Mouse (Mus musculus) neural tube, embryonic 14.5 days (tissue): Measurements from ENCODE around the gene Majin. TPM values are rescaled to one million over a fixed set of nuclear protein-coding genes. Genes with fewer than 3 reads are reported as not detected.

Experiments used
- ATAC-seq: fragments of 200-750 bp; cut with Nextera tagmentation; 2 replicates; pipeline ENCODE4 v1.8.0; 2017; ENCODE audit warnings: low read depth, mild to moderate bottlenecking, moderate TSS enrichment, moderate library complexity
- H3K27ac ChIP-seq: fragments of 300-500 bp; sonication (generic); 2 replicates; pipeline ENCODE4 v1.5.1; 2014; ENCODE audit warnings: low read depth, mild to moderate bottlenecking, control low read depth, low read length, moderate library complexity, mixed read lengths
- H3K27me3 ChIP-seq: fragments of 300-500 bp; sonication (generic); 2 replicates; pipeline ENCODE4 v1.6.1; 2014; ENCODE audit warnings: low read length; ENCODE audit not compliant: control insufficient read depth, insufficient read depth
- H3K36me3 ChIP-seq: fragments of 300-500 bp; sonication (generic); 2 replicates; pipeline ENCODE4 v1.6.1; 2014; ENCODE audit warnings: low read length, mixed read lengths; ENCODE audit not compliant: control insufficient read depth, insufficient read depth
- H3K4me1 ChIP-seq: fragments of 300-500 bp; sonication (generic); 2 replicates; pipeline ENCODE4 v1.6.1; 2014; ENCODE audit warnings: low read length; ENCODE audit not compliant: control insufficient read depth, insufficient read depth
- H3K4me2 ChIP-seq: fragments of 300-500 bp; sonication (generic); 2 replicates; pipeline ENCODE4 v1.6.1; 2014; ENCODE audit warnings: mild to moderate bottlenecking, low read depth, low read length, control low read depth
- H3K4me3 ChIP-seq: fragments of 300-500 bp; sonication (generic); 2 replicates; pipeline ENCODE4 v1.5.1; 2014; ENCODE audit warnings: low read depth, low read length, control low read depth, mixed read lengths
- H3K9ac ChIP-seq: fragments of 300-500 bp; sonication (generic); replicated peaks from 2 replicates; pipeline ENCODE4 v1.6.1; 2014; ENCODE audit warnings: low read depth, mild to moderate bottlenecking, control low read depth, low read length, mixed read lengths
- H3K9me3 ChIP-seq: fragments of 300-500 bp; sonication (generic); 2 replicates; pipeline ENCODE4 v1.6.1; 2016; ENCODE audit warnings: low read length; ENCODE audit not compliant: control insufficient read depth
- WGBS: fragments of 180-500 bp; shearing (Covaris S2); extraction: QIAGEN DNeasy Blood & Tissue Kit; methylation state at CpG from one replicate; pipeline ENCODE4 v1.1.7; 2014; 5-methylcytosine and 5-hydroxymethylcytosine counted together
- polyA plus RNA-seq: library from polyadenylated mRNA; unstranded; fragments of >200 nt; fragmentation: Nextera tagmentation; extraction: Ambion mirVana; gene quantifications from 2 replicates; pipeline ENCODE4 v1.2.1, GENCODE M21; 2014

Majin gene
- polyA plus RNA-seq, 1 experiment from 2014 or later, result 0.21 TPM

DNA sequence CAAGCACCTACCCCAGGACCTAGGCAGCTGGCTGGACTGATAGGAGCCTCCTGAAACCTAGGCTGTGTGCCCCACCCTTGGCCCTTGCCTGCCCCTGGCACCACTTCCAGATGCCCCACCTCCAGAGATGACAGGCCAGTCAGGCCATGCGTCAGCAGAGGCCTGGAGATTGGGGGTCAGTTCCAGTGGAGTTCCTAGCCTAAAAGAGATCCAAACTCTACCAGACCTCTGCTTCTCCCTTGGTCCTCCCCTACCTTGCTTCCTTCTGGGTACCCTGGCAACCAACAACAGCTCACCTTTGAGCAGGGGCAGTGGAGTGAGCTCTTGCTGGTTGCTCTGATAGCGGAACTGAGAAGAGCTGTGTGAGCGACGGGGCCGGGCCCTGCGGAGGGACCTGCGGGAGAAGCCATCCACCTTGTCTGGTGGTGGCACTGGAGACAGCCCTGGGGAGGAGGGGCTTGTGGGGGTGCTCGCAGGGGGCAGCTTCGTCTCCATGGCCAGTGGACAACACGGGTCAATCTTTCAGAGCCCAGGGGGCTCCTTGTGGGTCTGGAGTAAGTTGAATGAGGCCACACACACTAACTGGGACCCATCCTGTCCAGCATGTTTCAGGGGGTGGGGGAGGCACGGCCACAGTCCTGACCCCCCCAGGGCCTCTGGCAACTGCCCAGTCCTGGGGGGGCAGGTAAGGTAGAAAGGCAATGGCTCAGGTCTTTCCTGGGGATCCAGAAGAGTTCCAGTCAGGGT, 50.3 kb downstream of the Majin start:
- ATAC-seq, result no peak
- WGBS, result 65% methylated on average over 11 of the region's 11 CpGs

DNA sequence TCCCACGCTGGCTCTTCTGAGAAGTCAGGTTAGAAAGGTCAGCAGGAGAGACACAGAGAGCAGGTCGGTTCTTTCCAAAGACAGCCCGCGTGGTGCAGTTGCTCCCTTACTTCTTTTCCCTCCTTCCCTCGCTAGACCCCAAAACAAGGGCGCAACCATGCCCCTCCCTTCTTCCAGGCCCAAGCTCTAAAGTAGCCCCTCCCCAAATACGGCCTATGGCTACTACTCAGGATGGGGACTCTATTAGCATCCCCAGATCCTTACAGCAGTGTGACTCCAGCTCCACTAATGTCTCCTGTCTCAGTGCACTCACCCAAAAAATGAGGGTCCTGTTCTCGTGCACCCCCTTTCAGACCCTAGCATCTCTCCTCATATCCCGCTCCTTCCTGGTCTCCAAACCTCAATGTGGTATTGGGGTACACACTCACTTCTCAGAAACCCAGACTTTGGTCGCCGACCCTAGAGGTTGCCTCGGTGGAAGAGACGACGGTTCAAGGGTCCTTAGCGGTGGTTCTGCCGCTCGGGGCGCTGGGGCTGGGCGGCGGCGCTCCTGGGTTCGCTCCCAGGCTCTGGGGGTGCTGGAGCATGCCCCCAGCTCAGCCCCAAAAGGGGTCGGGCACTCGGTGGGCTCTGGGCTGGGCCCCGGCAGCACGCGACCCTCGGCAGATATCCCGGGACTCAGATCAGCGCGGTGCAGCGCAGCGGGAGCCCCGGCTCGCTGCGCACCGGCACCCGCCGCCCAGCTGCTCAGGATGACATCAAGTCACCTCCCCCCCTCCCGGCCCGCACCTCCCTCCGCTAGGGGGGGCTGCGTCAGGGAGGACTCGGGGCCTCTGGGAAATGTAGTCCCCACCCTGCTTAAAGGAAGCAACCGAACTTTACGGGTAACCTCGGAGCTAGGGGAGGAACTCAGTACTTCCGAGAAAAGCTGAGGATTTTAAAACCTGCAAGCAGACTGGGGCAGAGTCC, 51.2 kb downstream of the Majin start, which contains the start of gene Ppp2r5b:
TSS of gene Ppp2r5b (minus strand) at position 789 of the 969 bp plus-strand sequence.
- H3K9ac ChIP-seq, result peak within 1 kb of the TSS; percentile 87
- H3K9me3 ChIP-seq, result no peaks in the 10 kb centered on the region
- peak within 1 kb of the TSS; percentile 84 for H3K4me2 ChIP-seq
- ATAC-seq, result peak; percentile 93
- H3K4me3 ChIP-seq, result peak within 1 kb of the TSS; percentile 81
- WGBS, result 1% methylated on average over 48 of the region's 48 CpGs
- H3K27me3 ChIP-seq, result no peaks in the 10 kb centered on the region
- H3K4me1 ChIP-seq, result peaks cover 10% of the 10 kb centered on the region
- peaks cover 19% of the 10 kb centered on the region for H3K36me3 ChIP-seq
- peak within 1 kb of the TSS; percentile 90 for H3K27ac ChIP-seq

More for the DNA sequence above, 50.3 kb downstream of the Majin start:
- H3K4me1 ChIP-seq, result peaks cover 10% of the 10 kb centered on the region
- no peaks in the 10 kb centered on the region for H3K9me3 ChIP-seq
- peak overlapping the region; percentile 81 for H3K4me3 ChIP-seq
- no peak overlapping the region for H3K27ac ChIP-seq
- peak overlapping the region; percentile 84 for H3K4me2 ChIP-seq
- peaks cover 28% of the 10 kb centered on the region for H3K36me3 ChIP-seq
- H3K9ac ChIP-seq, result peak overlapping the region; percentile 87
- no peaks in the 10 kb centered on the region for H3K27me3 ChIP-seq

GRCm38 (mm10) chr19:6236053-6236441, 51.9 kb downstream of the Majin start:
- peak; percentile 88 for ATAC-seq
- peak overlapping the region; percentile 90 for H3K27ac ChIP-seq
- no peaks in the 10 kb centered on the region for H3K27me3 ChIP-seq

GRCm38 (mm10) chr19:6236842-6237241, 52.7 kb downstream of the Majin start:
- no peaks in the 10 kb centered on the region for H3K27me3 ChIP-seq
- H3K4me3 ChIP-seq, result no peak overlapping the region
- no peak for ATAC-seq
- H3K36me3 ChIP-seq, result peaks cover 13% of the 10 kb centered on the region
- H3K9me3 ChIP-seq, result no peaks in the 10 kb centered on the region
- peaks cover 10% of the 10 kb centered on the region for H3K4me1 ChIP-seq
- WGBS, result 72% methylated on average over 7 of the region's 7 CpGs
- no peak overlapping the region for H3K9ac ChIP-seq
- H3K27ac ChIP-seq, result no peak overlapping the region
- H3K4me2 ChIP-seq, result no peak overlapping the region

More at GRCm38 (mm10) chr19:6236053-6236441, 51.9 kb downstream of the Majin start:
- Histone ChIP-seq H3K9me3 (no peaks in the 10 kb centered on the region), H3K4me3 (peak overlapping the region; percentile 81), H3K36me3 (peaks cover 15% of the 10 kb centered on the region), H3K4me2 (peak overlapping the region; percentile 84), H3K4me1 (peaks cover 10% of the 10 kb centered on the region), H3K9ac (peak overlapping the region; percentile 56)
- 1% methylated on average over 9 of the region's 9 CpGs for whole genome bisulfite sequencing

DNA sequence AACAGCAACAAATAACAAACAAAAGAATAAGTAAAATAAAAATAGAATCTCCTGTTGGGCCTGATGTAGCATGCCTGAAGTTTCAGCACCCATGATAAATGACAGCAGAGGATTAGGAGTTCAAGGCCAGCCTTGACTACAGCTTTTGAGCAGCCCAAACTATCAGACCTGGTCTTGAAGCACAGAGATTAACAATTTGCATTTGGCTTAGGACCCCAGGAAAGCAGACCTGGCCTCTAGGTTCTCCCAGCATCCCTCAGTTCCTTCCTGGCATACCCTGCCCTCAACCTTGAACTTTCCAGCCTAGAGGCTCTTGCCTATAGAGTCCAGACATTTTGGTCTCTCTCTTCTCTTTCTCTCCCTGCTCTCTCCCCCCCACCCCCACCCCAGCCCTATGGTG, 54.6 kb downstream of the Majin start:
- Histone ChIP-seq H3K9me3 (no peaks in the 10 kb centered on the region), H3K4me1 (peaks cover 20% of the 10 kb centered on the region), H3K9ac (no peak overlapping the region), H3K27me3 (no peaks in the 10 kb centered on the region), H3K27ac (no peak overlapping the region), H3K4me3 (no peak overlapping the region), H3K4me2 (no peak overlapping the region), H3K36me3 (peaks cover 3% of the 10 kb centered on the region; the same call in 1 of the 2 replicates)
- no peak for ATAC-seq

DNA sequence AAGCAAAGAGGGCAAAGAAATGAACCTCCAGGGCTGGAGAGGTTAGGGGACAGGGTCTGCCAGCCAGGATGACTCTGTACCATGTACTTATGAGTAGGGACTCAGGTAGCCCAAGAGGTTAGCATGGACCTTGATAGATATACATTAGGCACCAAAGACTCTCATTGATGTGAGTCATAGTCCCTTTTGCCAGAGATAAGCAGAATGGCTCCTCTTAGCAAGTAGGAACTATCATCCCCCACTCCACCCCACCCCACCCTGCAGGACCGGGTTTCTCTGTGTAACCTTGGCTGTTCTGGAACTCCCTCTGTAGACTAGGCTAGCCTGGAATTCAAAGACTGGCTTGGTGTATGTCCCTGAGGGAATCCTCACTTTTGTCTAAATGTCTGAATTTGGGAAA, 55.9 kb downstream of the Majin start:
- WGBS, result 67% methylated on average over 1 of the region's 1 CpGs
- H3K27me3 ChIP-seq, result no peaks in the 10 kb centered on the region
- H3K9me3 ChIP-seq, result no peaks in the 10 kb centered on the region
- H3K4me1 ChIP-seq, result peaks cover 9% of the 10 kb centered on the region
- H3K4me3 ChIP-seq, result no peak overlapping the region
- peaks cover 12% of the 10 kb centered on the region; the same call in 1 of the 2 replicates for H3K36me3 ChIP-seq
- no peak for ATAC-seq
- no peak overlapping the region for H3K27ac ChIP-seq
- no peak overlapping the region for H3K9ac ChIP-seq
- H3K4me2 ChIP-seq, result no peak overlapping the region

DNA sequence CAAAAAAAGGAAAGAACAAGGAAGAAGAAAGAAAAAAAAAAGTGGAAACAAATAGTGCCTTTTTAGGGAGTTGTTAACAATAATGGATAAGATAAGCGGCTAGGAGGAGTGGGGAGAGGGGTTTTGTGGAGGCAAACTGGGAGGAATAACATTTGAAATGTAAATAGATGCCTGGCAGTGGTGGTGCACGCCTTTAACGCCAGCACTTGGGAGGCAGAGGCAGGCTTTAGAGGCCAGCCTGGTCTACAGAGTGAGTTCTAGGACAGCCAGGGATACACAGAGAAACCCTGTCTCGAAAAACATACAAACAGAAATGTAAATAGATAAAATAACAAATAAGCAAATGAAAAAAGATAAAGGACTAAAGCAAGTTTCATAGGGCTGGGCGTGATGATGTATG, 56.5 kb downstream of the Majin start:
- ATAC-seq, result no peak
- Histone ChIP-seq H3K36me3 (peaks cover 12% of the 10 kb centered on the region; the same call in 1 of the 2 replicates), H3K4me2 (no peak overlapping the region), H3K9ac (no peak overlapping the region), H3K27me3 (no peaks in the 10 kb centered on the region), H3K4me1 (peaks cover 9% of the 10 kb centered on the region), H3K27ac (no peak overlapping the region), H3K9me3 (no peaks in the 10 kb centered on the region), H3K4me3 (no peak overlapping the region)
- 40% methylated on average over 5 of the region's 5 CpGs for WGBS

- WGBS, result under 1% methylated on average over 55 of the region's 55 CpGs
- peak; percentile 94 for ATAC-seq
These were observed 57.3 kb downstream of the Majin start, which contains the start of gene Atg2a for GRCm38 (mm10) chr19:6241274-6242107. Atg2a (plus strand) TSS chr19:6241668.

More at GRCm38 (mm10) chr19:6241274-6242107, 57.3 kb downstream of the Majin start, which contains the start of gene Atg2a:
- H3K4me3 ChIP-seq, result peak within 1 kb of the TSS; percentile 48
- H3K27ac ChIP-seq, result no peak within 1 kb of the TSS
- H3K4me2 ChIP-seq, result peak within 1 kb of the TSS; percentile 91
- peaks cover 18% of the 10 kb centered on the region for H3K36me3 ChIP-seq
- no peaks in the 10 kb centered on the region for H3K9me3 ChIP-seq
- H3K9ac ChIP-seq, result peak within 1 kb of the TSS; percentile 71
- no peaks in the 10 kb centered on the region for H3K27me3 ChIP-seq
- peaks cover 9% of the 10 kb centered on the region for H3K4me1 ChIP-seq
